Mouse (Mus musculus) lung, adult 10 weeks (tissue): Measurements from ENCODE around the gene Vmn1r94. TPM values are rescaled to one million over a fixed set of nuclear protein-coding genes. Genes with fewer than 3 reads are reported as not detected.

Experiments used
- polyA plus RNA-seq: library from polyadenylated mRNA; stranded (reverse); fragments of 350-450 nt; fragmentation: Illumina TruSeq; extraction: RNeasy Lipid Tissue Mini Kit (QIAGEN cat#74804); gene quantifications from one replicate; pipeline ENCODE4 v1.2.3, GENCODE M21; 2014; ENCODE audit warnings: low read depth, low replicate concordance; ENCODE audit not compliant: insufficient read depth

Gene Vmn1r94
- polyA plus RNA-seq = not detected

DNA sequence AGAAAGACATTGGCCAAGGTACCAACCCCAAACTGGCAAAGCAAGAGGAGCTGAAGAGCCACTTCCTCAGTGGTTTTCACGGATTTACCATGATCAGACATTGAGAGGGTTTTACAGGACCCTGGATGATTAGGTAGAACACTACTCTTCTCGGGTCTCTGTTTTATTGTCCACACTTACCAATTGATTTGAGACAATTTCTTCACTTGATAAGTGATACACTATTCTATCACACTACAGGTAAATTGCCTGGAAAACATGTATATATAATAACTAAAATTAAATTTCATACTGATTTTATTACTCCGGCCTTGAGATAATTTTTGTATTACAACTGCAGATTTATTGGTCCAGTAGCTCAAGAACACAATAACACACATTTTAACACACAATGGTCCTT lies at the start of gene Vmn1r94:
TSS of gene Vmn1r94 (minus strand) at position 101 of the 400 bp plus-strand sequence.

DNA sequence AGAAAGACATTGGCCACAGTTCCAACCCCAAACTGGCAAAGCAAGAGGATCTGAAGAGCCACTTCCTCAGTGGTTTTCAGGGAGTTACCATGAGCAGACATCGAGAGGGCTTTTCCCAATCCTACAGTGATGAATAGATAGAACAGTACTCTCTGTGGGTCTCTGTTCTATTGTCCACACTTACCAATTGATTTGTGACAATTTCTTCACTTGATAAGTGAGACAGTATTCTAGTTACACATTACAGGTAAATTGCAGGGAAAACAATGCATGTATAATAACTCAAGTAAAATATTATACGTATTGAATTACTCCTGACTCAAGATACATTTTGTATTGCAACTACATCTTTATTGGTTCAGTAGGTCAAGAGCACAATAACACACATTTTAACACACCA lies 37.3 kb upstream of the Vmn1r94 start, which contains the start of gene Gm6164:
TSS of gene Gm6164 (minus strand) at position 101 of the 400 bp plus-strand sequence.

DNA sequence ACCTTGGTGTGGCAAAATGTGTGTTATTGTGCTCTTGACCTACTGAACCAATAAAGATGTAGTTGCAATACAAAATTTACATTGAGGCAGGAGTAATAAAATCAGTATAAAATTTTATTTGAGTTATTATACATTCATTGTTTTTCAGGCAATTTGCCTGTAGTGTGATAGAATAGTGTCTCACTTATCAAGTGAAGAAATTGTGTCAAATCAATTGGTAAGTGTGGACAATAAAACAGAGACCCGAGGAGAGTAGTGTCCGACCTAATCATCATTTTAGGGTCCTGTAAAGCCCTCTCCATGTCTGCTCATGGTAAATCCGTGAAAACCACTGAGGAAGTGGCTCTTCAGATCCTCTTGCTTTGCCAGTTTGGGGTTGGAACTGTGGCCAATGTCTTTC lies 25.2 kb upstream of the Vmn1r94 start, which contains the start of gene Vmn1r95:
TSS of gene Vmn1r95 (plus strand) at position 301 of the 400 bp plus-strand sequence.

GRCm38 (mm10) chr7:20138988-20139387 lies 29.2 kb downstream of the Vmn1r94 start, which contains the start of gene Vmn1r93:
TSS of gene Vmn1r93 (minus strand) at chr7:20139088.

GRCm38 (mm10) chr7:20122479-20122878 lies 45.7 kb downstream of the Vmn1r94 start, which contains the start of gene Gm16442:
TSS of gene Gm16442 (minus strand) at chr7:20122579.

Other genes starting within 250 kb of the Vmn1r94 start
- gene Pvr, start 247.2 kb downstream of the Vmn1r94 start, polyA plus RNA-seq = 17.0 TPM
- gene Igsf23, start 217.6 kb downstream of the Vmn1r94 start, polyA plus RNA-seq = 1.2 TPM
- gene Ceacam20, start 203.0 kb downstream of the Vmn1r94 start, polyA plus RNA-seq = not detected
- not detected for gene Nlrp9b, start 176.9 kb downstream of the Vmn1r94 start, polyA plus RNA-seq
- gene Vmn1r91, start 68.7 kb downstream of the Vmn1r94 start, polyA plus RNA-seq = not detected
- gene Gm16442, start 45.8 kb downstream of the Vmn1r94 start, polyA plus RNA-seq = not detected
- gene Vmn1r93, start 29.3 kb downstream of the Vmn1r94 start, polyA plus RNA-seq = not detected
- not detected for gene Vmn1r95, start 25.3 kb upstream of the Vmn1r94 start, polyA plus RNA-seq
- gene Gm6164, start 37.2 kb upstream of the Vmn1r94 start, polyA plus RNA-seq = not detected
- not detected for gene Gm4498, start 65.5 kb upstream of the Vmn1r94 start, polyA plus RNA-seq
- gene Gm5890, start 94.5 kb upstream of the Vmn1r94 start, polyA plus RNA-seq = not detected
- gene Gm4133, start 165.7 kb upstream of the Vmn1r94 start, polyA plus RNA-seq = not detected
- not detected for gene Gm5728, start 207.0 kb upstream of the Vmn1r94 start, polyA plus RNA-seq
- gene Vmn1r100, start 249.6 kb upstream of the Vmn1r94 start, polyA plus RNA-seq = not detected